27 mouse cellular contexts compared by ENCODE assay signal in the genomic region with DNA sequence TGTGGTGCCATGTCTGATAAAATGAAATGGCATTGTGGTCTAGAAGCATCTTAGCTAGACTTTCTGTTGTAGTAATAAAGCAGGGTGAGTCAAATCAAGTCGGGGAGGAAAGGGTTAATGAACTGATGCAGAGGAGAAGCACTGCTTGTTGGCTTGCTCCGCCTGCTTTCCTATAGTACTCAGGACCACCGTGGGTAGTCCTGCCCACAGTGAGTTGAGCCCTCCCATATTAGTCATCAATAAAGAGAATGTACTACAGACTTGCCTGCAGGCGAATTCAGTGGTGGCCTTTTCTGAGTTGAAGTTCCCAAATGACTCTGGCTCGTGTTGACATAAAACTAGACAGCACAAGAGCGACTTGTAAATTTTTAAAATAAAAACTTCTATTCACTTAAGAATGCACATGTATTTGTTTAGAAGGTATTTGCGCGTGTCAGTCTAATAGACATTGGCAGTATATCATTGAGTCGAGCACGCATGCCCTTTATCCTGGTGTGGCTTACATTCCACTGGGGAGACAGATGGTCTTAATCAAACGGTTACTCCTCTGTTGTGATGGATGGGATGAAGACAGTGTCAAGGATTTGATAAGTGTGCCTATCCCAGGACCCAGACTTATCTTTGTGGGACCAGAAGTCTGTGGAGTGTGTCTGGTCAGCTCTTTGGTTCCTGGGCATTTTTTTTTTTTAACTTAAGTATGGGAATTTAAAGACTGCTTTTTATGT. TPM values are rescaled to one million over a fixed set of nuclear protein-coding genes. Genes with fewer than 3 reads are reported as not detected.
DNase-seq lines count a peak whose midpoint lies in the region.
"Had no signal": no experiment of that assay in that cellular context is flagged by ENCODE, and none has a peak within 500 bp of the region (broad histone marks: within the 10 kb centered on the region; RNA-seq: fewer than 3 reads in every experiment).

No protein-coding gene starts in this region.

- H3K27me3 ChIP-seq in heart, embryonic 10.5 days (ENCODE audit: insufficient read depth, poor library complexity, severe bottlenecking) = peaks cover 22% of the 10 kb centered on the region; the same call in 1 of the 2 replicates
- H3K27me3 ChIP-seq: liver, embryonic 13.5 days; midbrain, embryonic 15.5 days had no signal

- WGBS in heart, embryonic 10.5 days = 42% methylated on average over 11 of the region's 11 CpGs

- H3K36me3 ChIP-seq in heart, embryonic 10.5 days = no peaks in the 10 kb centered on the region
- H3K36me3 ChIP-seq: heart, embryonic 12.5 days; hindbrain, embryonic 13.5 days; limb, embryonic 13.5 days; liver, embryonic 13.5 days; midbrain, embryonic 15.5 days; neural tube, embryonic 13.5 days had no signal

- no peak for DNase-seq in heart, embryonic 10.5 days (ENCODE audit: low spot score)
- DNase-seq in heart, adult 8-10 months (ENCODE audit: low spot score) = no peak
- DNase-seq in retina, postnatal 1 day = peak; percentile 19
- DNase-seq in retina, embryonic 14.5 days (ENCODE audit: low spot score) = no peak
- DNase-seq in forelimb bud, embryonic 11.5 days (ENCODE audit: low read depth, low spot score) = peak; percentile 62
- no peak for DNase-seq in cerebellum, postnatal 14 days
- no peak for DNase-seq in layer of hippocampus, postnatal 10 days (ENCODE audit: low spot score in 2 of 2)
- DNase-seq in T-cell, adult 2 months (ENCODE audit: low spot score) = no peak
- DNase-seq: adrenal gland, postnatal 36 days; cerebellum, adult 9-11 months; forebrain, postnatal 0 days; gastrocnemius, postnatal 36 days; heart, postnatal 10 days; kidney, adult 18-20 months; layer of hippocampus, postnatal 36 days; liver, embryonic 13.5 days; lung, adult 2 months; lung, postnatal 14 days; thymus, adult 18-20 months; thymus, postnatal 4 days had no signal

- H3K27ac ChIP-seq in heart, embryonic 10.5 days = 0 out of 2 replicates have a peak overlapping the region, but pooled peaks have one; percentile 13
- H3K27ac ChIP-seq: hindbrain, embryonic 13.5 days; limb, embryonic 13.5 days; liver, embryonic 13.5 days; midbrain, embryonic 15.5 days; neural tube, embryonic 13.5 days had no signal

- no peak overlapping the region for H3K4me3 ChIP-seq in heart, embryonic 10.5 days
- H3K4me3 ChIP-seq: heart, embryonic 12.5 days; hindbrain, embryonic 13.5 days; limb, embryonic 13.5 days; liver, embryonic 13.5 days; midbrain, embryonic 15.5 days; neural tube, embryonic 13.5 days had no signal

- H3K9me3 ChIP-seq in heart, embryonic 10.5 days = no peaks in the 10 kb centered on the region
- H3K9me3 ChIP-seq: heart, embryonic 12.5 days; hindbrain, embryonic 13.5 days; limb, embryonic 13.5 days; liver, embryonic 13.5 days; midbrain, embryonic 15.5 days; neural tube, embryonic 13.5 days had no signal

- peaks cover 35% of the 10 kb centered on the region for H3K4me1 ChIP-seq in heart, embryonic 10.5 days

RNA-seq across cellular contexts. Expression of a gene that starts 59.4 kb away (rescaled TPM):
- polyA plus RNA-seq in heart, embryonic 10.5 days (2016; fragmentation: Nextera tagmentation; extraction: Ambion mirVana) = 3.6 and 3.7 TPM in 2 replicates
- total RNA-seq in heart, adult 8-10 months (2022) = 10 to 100 TPM; 25.5 to 32.9 (median 31.7) TPM
- total RNA-seq in layer of hippocampus, postnatal 10 days (2021) = 10 to 100 TPM in 1 of 2 experiments, 1 to 10 TPM in 1; 9.1 to 10.1 TPM
- polyA plus RNA-seq: CD4-positive, CD25-positive, alpha-beta regulatory T cell, adult 4 months; inflammation-experienced regulatory T-cells, adult 6 months had no signal

Comparison
In these comparisons a context has a peak if more than half of its experiments do, and no peak if none do; other contexts are left out.
1. DNase-seq: peak in retina, postnatal 1 day (single experiment) and forelimb bud, embryonic 11.5 days (single experiment); none in heart, embryonic 10.5 days (single experiment), heart, adult 8-10 months (single experiment), retina, embryonic 14.5 days (single experiment), cerebellum, postnatal 14 days (0 of 2), layer of hippocampus, postnatal 10 days (0 of 2) and T-cell, adult 2 months (single experiment).